Mouse (Mus musculus): Measurements from ENCODE around the gene Edf1.

DNA sequence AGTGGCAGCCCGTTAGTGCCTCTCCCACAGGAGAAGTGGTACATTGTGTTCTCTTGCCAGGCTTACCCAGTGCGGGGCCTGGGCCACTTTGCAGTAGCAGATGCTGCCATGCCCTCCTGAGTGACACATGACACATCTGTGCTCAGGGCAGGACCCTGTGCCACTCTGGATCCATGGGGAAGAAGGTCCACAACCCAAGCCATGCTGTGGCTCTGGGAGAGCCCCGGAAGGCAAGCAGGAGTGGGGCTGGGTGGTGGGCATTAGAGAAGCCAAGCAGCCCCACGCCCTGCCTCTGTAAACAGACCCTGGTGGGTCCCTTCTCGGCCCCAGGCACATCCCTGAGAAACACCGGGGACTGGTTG lies 25.5 kb downstream of the Edf1 start:
- TF ChIP-seq POU5F1 (IDR thresholded peaks at IDR 0.05; ENCODE audit: borderline replicate concordance, low read length) (no peak), CTCF (conservative IDR thresholded peaks at IDR 0.05; ENCODE audit: low read length) (no peak)
